Mouse (Mus musculus) MEL (cell line): ENCODE data around the gene Tmem158. TPM values are rescaled to one million over a fixed set of nuclear protein-coding genes. Genes with fewer than 3 reads are reported as not detected.

ENCODE experiments used
- DNase-seq: peaks from one replicate; pipeline ENCODE4 v3.0.0; 2011; ENCODE audit warnings: low read depth, low spot score
- H3K27ac ChIP-seq: 2 replicates; pipeline ENCODE4 v1.5.1; 2012; ENCODE audit warnings: low read depth, mild to moderate bottlenecking, control low read depth, low read length, moderate library complexity; ENCODE audit not compliant: control insufficient read depth
- H3K27me3 ChIP-seq, 2 experiments: fragments of 150-350 bp in 1 of 2; sonication (generic) in 1 of 2; 2 replicates each; pipeline ENCODE4 v1.6.1; 2012; ENCODE audit warnings: low read length in 2 of 2, mild to moderate bottlenecking in 2 of 2, improper control_type of control experiment in 1 of 2, moderate library complexity in 1 of 2; ENCODE audit not compliant: insufficient read depth in 2 of 2, control insufficient read depth in 1 of 2
- H3K36me3 ChIP-seq, 2 experiments: 2 replicates each; pipeline ENCODE4 v1.6.1; 2012 to 2014; ENCODE audit warnings: low read length in 2 of 2, improper control_type of control experiment in 1 of 2, inconsistent platforms in 1 of 2, mild to moderate bottlenecking in 1 of 2; ENCODE audit not compliant: insufficient read depth in 2 of 2, control insufficient read depth in 1 of 2
- H3K4me1 ChIP-seq, 2 experiments: fragments of 150-350 bp in 1 of 2; sonication (generic) in 1 of 2; 2 replicates each; pipeline ENCODE4 v1.6.1; 2012; ENCODE audit warnings: low read length in 2 of 2, improper control_type of control experiment in 1 of 2, mild to moderate bottlenecking in 1 of 2; ENCODE audit not compliant: insufficient read depth in 2 of 2, control insufficient read depth in 1 of 2
- H3K4me3 ChIP-seq, 2 experiments: fragments of 150-350 bp in 1 of 2; sonication (generic) in 1 of 2; 2 replicates each; pipeline ENCODE4 v1.5.1; 2012; ENCODE audit warnings: low read depth in 2 of 2, low read length in 2 of 2, mild to moderate bottlenecking in 2 of 2, moderate library complexity in 2 of 2, control low read depth in 1 of 2, improper control_type of control experiment in 1 of 2; ENCODE audit not compliant: control insufficient read depth in 1 of 2, insufficient read depth in 1 of 2
- H3K79me2 ChIP-seq: 2 replicates; pipeline ENCODE4 v1.6.1; 2012; ENCODE audit warnings: mild to moderate bottlenecking, low read length, moderate library complexity; ENCODE audit not compliant: control insufficient read depth, poor library complexity, insufficient read depth
- H3K9ac ChIP-seq: 2 replicates; pipeline ENCODE4 v1.6.1; 2012; ENCODE audit warnings: low read depth, mild to moderate bottlenecking, control low read depth, low read length, moderate library complexity; ENCODE audit not compliant: control insufficient read depth, poor library complexity, severe bottlenecking
- H3K9me3 ChIP-seq: fragments of 150-350 bp; sonication (generic); replicated peaks from 2 replicates; pipeline ENCODE4 v1.6.1; 2012; ENCODE audit warnings: mild to moderate bottlenecking, low read length, improper control_type of control experiment, moderate library complexity; ENCODE audit not compliant: insufficient read depth
- BHLHE40 ChIP-seq: IDR thresholded peaks from 2 replicates; pipeline ENCODE4 v1.6.1; 2012; ENCODE audit warnings: low read depth, mild to moderate bottlenecking, inconsistent platforms, low read length, improper control_type of control experiment, borderline replicate concordance
- CTCF ChIP-seq, 3 experiments: IDR thresholded peaks in 2 of 3; conservative IDR thresholded peaks in 1 of 3; 2 replicates each; pipeline ENCODE4 v1.5.1; 2011 to 2012; ENCODE audit warnings: low read length in 3 of 3, low read depth in 2 of 3, mild to moderate bottlenecking in 2 of 3, improper control_type of control experiment in 1 of 3, inconsistent platforms in 1 of 3, mixed read lengths in 1 of 3, moderate library complexity in 1 of 3; ENCODE audit not compliant: control insufficient read depth in 1 of 3, insufficient read depth in 1 of 3, poor library complexity in 1 of 3, severe bottlenecking in 1 of 3
- EP300 ChIP-seq, 2 experiments: IDR thresholded peaks; 2 replicates each; pipeline ENCODE4 v1.6.1; 2011; ENCODE audit warnings: improper control_type of control experiment in 2 of 2, low read length in 2 of 2, low read depth in 1 of 2, mild to moderate bottlenecking in 1 of 2
- GATA1 ChIP-seq: IDR thresholded peaks from 2 replicates; pipeline ENCODE4 v1.6.1; 2011; ENCODE audit warnings: low read depth, low read length, improper control_type of control experiment
- MAX ChIP-seq: IDR thresholded peaks from 2 replicates; pipeline ENCODE4 v1.6.1; 2011; ENCODE audit warnings: low read length, improper control_type of control experiment
- MAZ ChIP-seq: IDR thresholded peaks from 2 replicates; pipeline ENCODE4 v1.6.1; 2012; ENCODE audit warnings: low read depth, mild to moderate bottlenecking, inconsistent platforms, low read length, improper control_type of control experiment
- MXI1 ChIP-seq: IDR thresholded peaks from 2 replicates; pipeline ENCODE4 v1.6.1; 2011; ENCODE audit warnings: mild to moderate bottlenecking, low read depth, low read length, improper control_type of control experiment
- NRF1 ChIP-seq: IDR thresholded peaks from 2 replicates; pipeline ENCODE4 v1.6.1; 2014; ENCODE audit warnings: low read depth, mild to moderate bottlenecking, inconsistent platforms, low read length, improper control_type of control experiment, moderate library complexity; ENCODE audit not compliant: poor library complexity, insufficient read depth, severe bottlenecking
- POLR2A ChIP-seq, 2 experiments: IDR thresholded peaks; 2 replicates each; pipeline ENCODE4 v1.6.1; 2011 to 2012; ENCODE audit warnings: low read length in 2 of 2, mild to moderate bottlenecking in 2 of 2, control low read depth in 1 of 2, improper control_type of control experiment in 1 of 2, low read depth in 1 of 2, moderate library complexity in 1 of 2; ENCODE audit not compliant: control insufficient read depth in 1 of 2, insufficient read depth in 1 of 2, poor library complexity in 1 of 2
- POLR2AphosphoS2 ChIP-seq: IDR thresholded peaks from 2 replicates; pipeline ENCODE4 v1.6.1; 2011; ENCODE audit warnings: low read length, improper control_type of control experiment
- RAD21 ChIP-seq: IDR thresholded peaks from 2 replicates; pipeline ENCODE4 v1.6.1; 2011; ENCODE audit warnings: mild to moderate bottlenecking, low read depth, low read length, improper control_type of control experiment
- RCOR1 ChIP-seq: IDR thresholded peaks from 2 replicates; pipeline ENCODE4 v1.6.1; 2012; ENCODE audit warnings: low read depth, mild to moderate bottlenecking, inconsistent platforms, low read length, improper control_type of control experiment
- SMC3 ChIP-seq: IDR thresholded peaks from 2 replicates; pipeline ENCODE4 v1.6.1; 2011; ENCODE audit warnings: low read depth, low read length, improper control_type of control experiment
- TAL1 ChIP-seq: IDR thresholded peaks from 2 replicates; pipeline ENCODE4 v1.6.1; 2012; ENCODE audit warnings: mild to moderate bottlenecking, inconsistent platforms, low read length, moderate library complexity, mixed read lengths
- UBTF ChIP-seq: IDR thresholded peaks from 2 replicates; pipeline ENCODE4 v1.6.1; 2012; ENCODE audit warnings: low read depth, mild to moderate bottlenecking, inconsistent platforms, low read length, improper control_type of control experiment, moderate library complexity, borderline replicate concordance; ENCODE audit not compliant: insufficient read depth
- ZKSCAN1 ChIP-seq: IDR thresholded peaks from 2 replicates; pipeline ENCODE4 v1.6.1; 2012; ENCODE audit warnings: low read depth, mild to moderate bottlenecking, inconsistent platforms, low read length, improper control_type of control experiment, moderate library complexity
- ZMIZ1 ChIP-seq: IDR thresholded peaks from 2 replicates; pipeline ENCODE4 v1.6.1; 2012; ENCODE audit warnings: low read depth, mild to moderate bottlenecking, inconsistent platforms, low read length, improper control_type of control experiment, moderate library complexity
- ZNF384 ChIP-seq: IDR thresholded peaks from 2 replicates; pipeline ENCODE4 v1.6.1; 2012; ENCODE audit warnings: low read depth, mild to moderate bottlenecking, inconsistent platforms, low read length, improper control_type of control experiment
- polyA plus RNA-seq, 2 experiments: library from polyadenylated mRNA; stranded (reverse) in 1 of 2; unstranded in 1 of 2; fragments of >175 nt in 1 of 2; fragments of >200 nt in 1 of 2; gene quantifications; 2 replicates each; pipeline versions ENCODE4 v1.2.1 to v1.2.4; 2012; ENCODE audit warnings: low replicate concordance in 2 of 2, low read depth in 1 of 2; ENCODE audit not compliant: insufficient read length in 2 of 2, insufficient read depth in 1 of 2, missing spikeins in 1 of 2
- total RNA-seq: library from RNA; depleted of rRNA; stranded (reverse); fragments of 300-350 nt; gene quantifications from 2 replicates; pipeline ENCODE4 v1.2.3, GENCODE M21; 2012

Tmem158 gene
- total and polyA plus RNA-seq, 3 experiments = 5.0 to 10.1 TPM; not detected in 1

DNA sequence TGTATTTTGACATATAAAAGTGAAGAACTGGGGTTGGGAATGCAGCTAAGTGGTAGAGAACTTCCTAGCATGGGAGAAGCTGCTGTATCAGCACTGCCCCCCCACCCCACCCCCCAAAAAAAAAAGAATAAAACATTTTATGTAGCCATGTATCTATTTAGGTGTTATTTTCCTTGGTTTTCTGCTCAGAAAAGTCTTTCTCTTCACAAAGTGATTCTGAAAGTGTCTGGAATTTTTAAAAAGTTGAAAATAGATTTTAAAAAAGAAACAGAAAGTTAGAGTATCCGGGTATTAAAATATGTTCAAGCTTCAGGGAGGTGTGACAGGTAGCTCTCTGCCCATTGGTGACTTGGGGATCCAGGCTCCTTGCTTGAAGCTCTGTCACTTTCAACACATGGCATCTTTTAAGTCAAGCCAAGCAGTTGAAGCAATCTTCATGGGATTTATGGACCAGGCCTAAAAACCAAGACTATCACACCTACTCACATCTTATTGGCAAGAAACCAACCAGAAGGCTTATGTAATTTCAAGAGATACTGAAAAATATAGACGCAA is 42.3 kb upstream of the Tmem158 start (continued):
- TF ChIP-seq UBTF (no peak), POLR2AphosphoS2 (peak; percentile 78; the same call in 1 of the 2 replicates), GATA1 (no peak), EP300 (IDR thresholded peaks at IDR 0.05; ENCODE audit: low read depth in 1 of 2, low read length in 2 of 2) (no peak), ZMIZ1 (peak; percentile 96), TAL1 (no peak), ZNF384 (no peak), POLR2A (IDR thresholded peaks at IDR 0.05; ENCODE audit: control insufficient read depth in 1 of 2, insufficient read depth in 1 of 2, low read depth in 1 of 2, low read length in 2 of 2, poor library complexity in 1 of 2) (peak in 1 of 2 experiments; percentile 67; a peak in 2 of 4 replicates), ZKSCAN1 (no peak), RCOR1 (no peak)

DNA sequence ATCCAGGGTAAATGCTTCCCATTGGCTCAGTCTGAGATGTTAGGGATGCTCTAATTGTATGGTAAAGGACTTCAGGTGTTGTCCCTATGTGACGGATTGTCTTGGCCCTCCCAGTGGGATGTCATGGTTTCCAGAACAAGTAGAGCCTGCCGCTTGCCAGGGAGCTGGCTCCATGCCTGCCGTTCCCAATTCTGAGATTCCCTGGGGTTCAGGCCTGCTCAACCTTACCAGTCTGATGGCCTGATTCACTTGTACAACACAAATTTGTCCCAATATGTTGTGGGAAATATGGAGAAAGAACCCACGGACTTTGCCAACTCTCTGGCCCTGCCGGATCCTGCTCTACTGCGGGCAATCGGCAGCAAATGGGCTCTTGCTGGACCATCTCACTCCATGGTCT is 37.3 kb upstream of the Tmem158 start:
- Histone ChIP-seq H3K4me3 (no peak overlapping the region), H3K36me3 (no peaks in the 10 kb centered on the region; a peak in 2 of 4 replicates), H3K9ac (no peak overlapping the region), H3K27ac (no peak overlapping the region), H3K79me2 (no peaks in the 10 kb centered on the region), H3K9me3 (no peaks in the 10 kb centered on the region), H3K27me3 (no peaks in the 10 kb centered on the region), H3K4me1 (peaks cover 0 to 2% of the 10 kb centered on the region in 2 experiments; a peak in 1 of 4 replicates)
- DNase-seq = no peak
- TF ChIP-seq RAD21 (no peak), ZKSCAN1 (no peak), EP300 (IDR thresholded peaks at IDR 0.05; ENCODE audit: low read depth in 1 of 2, low read length in 2 of 2) (no peak), MAX (no peak), MXI1 (no peak)

DNA sequence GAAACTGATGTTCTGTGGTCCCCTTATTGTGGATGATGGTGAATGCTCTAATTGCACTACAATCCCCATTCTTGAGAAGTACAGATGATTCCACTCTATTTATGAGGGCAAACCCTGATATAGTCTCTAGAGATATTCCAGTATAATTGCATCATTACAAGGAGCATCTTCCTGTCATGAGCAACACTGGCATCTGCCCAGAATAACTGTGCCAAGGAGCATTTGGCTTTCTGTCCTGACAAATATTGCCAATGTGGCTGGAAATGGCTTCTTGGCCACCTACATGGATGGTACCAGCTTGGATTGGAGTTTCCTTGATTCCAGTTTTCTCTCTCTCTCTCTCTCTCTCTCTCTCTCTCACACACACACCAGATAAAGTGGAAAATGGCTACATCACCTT is 35.7 kb upstream of the Tmem158 start:
- H3K27ac ChIP-seq = no peak overlapping the region
- H3K79me2 ChIP-seq = no peaks in the 10 kb centered on the region

More for the DNA sequence above, 35.7 kb upstream of the Tmem158 start:
- Histone ChIP-seq H3K4me1 (peaks cover 2% of the 10 kb centered on the region in 2 experiments; a peak in 2 of 4 replicates), H3K9me3 (no peaks in the 10 kb centered on the region), H3K4me3 (no peak overlapping the region), H3K36me3 (no peaks in the 10 kb centered on the region; a peak in 2 of 4 replicates), H3K27me3 (no peaks in the 10 kb centered on the region), H3K9ac (no peak overlapping the region)
- no peak for DNase-seq
- no peak for TF ChIP-seq BHLHE40
- TF ChIP-seq MAZ = no peak
- no peak for TF ChIP-seq SMC3
- no peak for TF ChIP-seq ZMIZ1
- TF ChIP-seq RAD21 = no peak
- TF ChIP-seq CTCF (IDR thresholded peaks at IDR 0.05 in 2 of 3, conservative IDR thresholded peaks at IDR 0.05 in 1 of 3; ENCODE audit: control insufficient read depth in 1 of 3, insufficient read depth in 1 of 3, low read depth in 2 of 3, low read length in 3 of 3, poor library complexity in 1 of 3, severe bottlenecking in 1 of 3) = no peak
- TF ChIP-seq NRF1 = no peak
